Mouse (Mus musculus) MEL (cell line): Measurements from ENCODE around the gene Agmat. TPM values are rescaled to one million over a fixed set of nuclear protein-coding genes. Genes with fewer than 3 reads are reported as not detected.

Source experiments
- DNase-seq: peaks from one replicate; pipeline ENCODE4 v3.0.0; 2011; ENCODE audit warnings: low read depth, low spot score
- H3K27ac ChIP-seq: 2 replicates; pipeline ENCODE4 v1.5.1; 2012; ENCODE audit warnings: low read depth, mild to moderate bottlenecking, control low read depth, low read length, moderate library complexity; ENCODE audit not compliant: control insufficient read depth
- H3K27me3 ChIP-seq, 2 experiments: fragments of 150-350 bp in 1 of 2; sonication (generic) in 1 of 2; 2 replicates each; pipeline ENCODE4 v1.6.1; 2012; ENCODE audit warnings: low read length in 2 of 2, mild to moderate bottlenecking in 2 of 2, improper control_type of control experiment in 1 of 2, moderate library complexity in 1 of 2; ENCODE audit not compliant: insufficient read depth in 2 of 2, control insufficient read depth in 1 of 2
- H3K36me3 ChIP-seq, 2 experiments: 2 replicates each; pipeline ENCODE4 v1.6.1; 2012 to 2014; ENCODE audit warnings: low read length in 2 of 2, improper control_type of control experiment in 1 of 2, inconsistent platforms in 1 of 2, mild to moderate bottlenecking in 1 of 2; ENCODE audit not compliant: insufficient read depth in 2 of 2, control insufficient read depth in 1 of 2
- H3K4me1 ChIP-seq, 2 experiments: fragments of 150-350 bp in 1 of 2; sonication (generic) in 1 of 2; 2 replicates each; pipeline ENCODE4 v1.6.1; 2012; ENCODE audit warnings: low read length in 2 of 2, improper control_type of control experiment in 1 of 2, mild to moderate bottlenecking in 1 of 2; ENCODE audit not compliant: insufficient read depth in 2 of 2, control insufficient read depth in 1 of 2
- H3K4me3 ChIP-seq, 2 experiments: fragments of 150-350 bp in 1 of 2; sonication (generic) in 1 of 2; 2 replicates each; pipeline ENCODE4 v1.5.1; 2012; ENCODE audit warnings: low read depth in 2 of 2, low read length in 2 of 2, mild to moderate bottlenecking in 2 of 2, moderate library complexity in 2 of 2, control low read depth in 1 of 2, improper control_type of control experiment in 1 of 2; ENCODE audit not compliant: control insufficient read depth in 1 of 2, insufficient read depth in 1 of 2
- H3K79me2 ChIP-seq: 2 replicates; pipeline ENCODE4 v1.6.1; 2012; ENCODE audit warnings: mild to moderate bottlenecking, low read length, moderate library complexity; ENCODE audit not compliant: control insufficient read depth, poor library complexity, insufficient read depth
- H3K9ac ChIP-seq: 2 replicates; pipeline ENCODE4 v1.6.1; 2012; ENCODE audit warnings: low read depth, mild to moderate bottlenecking, control low read depth, low read length, moderate library complexity; ENCODE audit not compliant: control insufficient read depth, poor library complexity, severe bottlenecking
- H3K9me3 ChIP-seq: fragments of 150-350 bp; sonication (generic); replicated peaks from 2 replicates; pipeline ENCODE4 v1.6.1; 2012; ENCODE audit warnings: mild to moderate bottlenecking, low read length, improper control_type of control experiment, moderate library complexity; ENCODE audit not compliant: insufficient read depth
- CTCF ChIP-seq, 3 experiments: IDR thresholded peaks in 2 of 3; conservative IDR thresholded peaks in 1 of 3; 2 replicates each; pipeline ENCODE4 v1.5.1; 2011 to 2012; ENCODE audit warnings: low read length in 3 of 3, low read depth in 2 of 3, mild to moderate bottlenecking in 2 of 3, improper control_type of control experiment in 1 of 3, inconsistent platforms in 1 of 3, mixed read lengths in 1 of 3, moderate library complexity in 1 of 3; ENCODE audit not compliant: control insufficient read depth in 1 of 3, insufficient read depth in 1 of 3, poor library complexity in 1 of 3, severe bottlenecking in 1 of 3
- ELF1 ChIP-seq: IDR thresholded peaks from 2 replicates; pipeline ENCODE4 v1.6.1; 2014; ENCODE audit warnings: low read depth, mild to moderate bottlenecking, inconsistent platforms, low read length, improper control_type of control experiment, moderate library complexity
- HCFC1 ChIP-seq: IDR thresholded peaks from 2 replicates; pipeline ENCODE4 v1.6.1; 2012; ENCODE audit warnings: low read depth, mild to moderate bottlenecking, inconsistent platforms, low read length, improper control_type of control experiment, moderate library complexity
- JUND ChIP-seq: IDR thresholded peaks from 2 replicates; pipeline ENCODE4 v1.6.1; 2011; ENCODE audit warnings: low read depth, mild to moderate bottlenecking, improper control_type of control experiment, low read length
- MAX ChIP-seq: IDR thresholded peaks from 2 replicates; pipeline ENCODE4 v1.6.1; 2011; ENCODE audit warnings: low read length, improper control_type of control experiment
- MAZ ChIP-seq: IDR thresholded peaks from 2 replicates; pipeline ENCODE4 v1.6.1; 2012; ENCODE audit warnings: low read depth, mild to moderate bottlenecking, inconsistent platforms, low read length, improper control_type of control experiment
- MEF2A ChIP-seq: IDR thresholded peaks from 2 replicates; pipeline ENCODE4 v1.6.1; 2014; ENCODE audit warnings: low read depth, mild to moderate bottlenecking, inconsistent platforms, low read length, improper control_type of control experiment; ENCODE audit not compliant: poor library complexity, insufficient replicate concordance, severe bottlenecking; ENCODE audit errors: extremely low read depth
- MXI1 ChIP-seq: IDR thresholded peaks from 2 replicates; pipeline ENCODE4 v1.6.1; 2011; ENCODE audit warnings: mild to moderate bottlenecking, low read depth, low read length, improper control_type of control experiment
- MYB ChIP-seq: IDR thresholded peaks from 2 replicates; pipeline ENCODE4 v1.6.1; 2011; ENCODE audit warnings: mild to moderate bottlenecking, low read depth, low read length, improper control_type of control experiment
- MYC ChIP-seq: IDR thresholded peaks from 2 replicates; pipeline ENCODE4 v1.6.1; 2011; ENCODE audit warnings: low read depth, mild to moderate bottlenecking, low read length, improper control_type of control experiment, moderate library complexity
- NELFE ChIP-seq: IDR thresholded peaks from 2 replicates; pipeline ENCODE4 v1.6.1; 2011; ENCODE audit warnings: low read depth, low read length, improper control_type of control experiment
- NRF1 ChIP-seq: IDR thresholded peaks from 2 replicates; pipeline ENCODE4 v1.6.1; 2014; ENCODE audit warnings: low read depth, mild to moderate bottlenecking, inconsistent platforms, low read length, improper control_type of control experiment, moderate library complexity; ENCODE audit not compliant: poor library complexity, insufficient read depth, severe bottlenecking
- POLR2A ChIP-seq, 2 experiments: IDR thresholded peaks; 2 replicates each; pipeline ENCODE4 v1.6.1; 2011 to 2012; ENCODE audit warnings: low read length in 2 of 2, mild to moderate bottlenecking in 2 of 2, control low read depth in 1 of 2, improper control_type of control experiment in 1 of 2, low read depth in 1 of 2, moderate library complexity in 1 of 2; ENCODE audit not compliant: control insufficient read depth in 1 of 2, insufficient read depth in 1 of 2, poor library complexity in 1 of 2
- POLR2AphosphoS2 ChIP-seq: IDR thresholded peaks from 2 replicates; pipeline ENCODE4 v1.6.1; 2011; ENCODE audit warnings: low read length, improper control_type of control experiment
- POLR2AphosphoS5 ChIP-seq: IDR thresholded peaks from 2 replicates; pipeline ENCODE4 v1.6.1; 2012; ENCODE audit warnings: low read depth, borderline replicate concordance, mild to moderate bottlenecking, inconsistent platforms, low read length, moderate library complexity, mixed read lengths
- RAD21 ChIP-seq: IDR thresholded peaks from 2 replicates; pipeline ENCODE4 v1.6.1; 2011; ENCODE audit warnings: mild to moderate bottlenecking, low read depth, low read length, improper control_type of control experiment
- RCOR1 ChIP-seq: IDR thresholded peaks from 2 replicates; pipeline ENCODE4 v1.6.1; 2012; ENCODE audit warnings: low read depth, mild to moderate bottlenecking, inconsistent platforms, low read length, improper control_type of control experiment
- SIN3A ChIP-seq: IDR thresholded peaks from 2 replicates; pipeline ENCODE4 v1.6.1; 2012; ENCODE audit warnings: low read length, improper control_type of control experiment, inconsistent platforms
- SMC3 ChIP-seq: IDR thresholded peaks from 2 replicates; pipeline ENCODE4 v1.6.1; 2011; ENCODE audit warnings: low read depth, low read length, improper control_type of control experiment
- TAL1 ChIP-seq: IDR thresholded peaks from 2 replicates; pipeline ENCODE4 v1.6.1; 2012; ENCODE audit warnings: mild to moderate bottlenecking, inconsistent platforms, low read length, moderate library complexity, mixed read lengths
- TBP ChIP-seq: IDR thresholded peaks from 2 replicates; pipeline ENCODE4 v1.8.0; 2011; ENCODE audit warnings: low read depth, low read length, improper control_type of control experiment
- TCF12 ChIP-seq: IDR thresholded peaks from 2 replicates; pipeline ENCODE4 v1.6.1; 2014; ENCODE audit warnings: low read depth, mild to moderate bottlenecking, inconsistent platforms, low read length, improper control_type of control experiment, moderate library complexity
- UBTF ChIP-seq: IDR thresholded peaks from 2 replicates; pipeline ENCODE4 v1.6.1; 2012; ENCODE audit warnings: low read depth, mild to moderate bottlenecking, inconsistent platforms, low read length, improper control_type of control experiment, moderate library complexity, borderline replicate concordance; ENCODE audit not compliant: insufficient read depth
- USF1 ChIP-seq: IDR thresholded peaks from 2 replicates; pipeline ENCODE4 v1.6.1; 2014; ENCODE audit warnings: low read depth, mild to moderate bottlenecking, inconsistent platforms, low read length, improper control_type of control experiment, moderate library complexity
- ZMIZ1 ChIP-seq: IDR thresholded peaks from 2 replicates; pipeline ENCODE4 v1.6.1; 2012; ENCODE audit warnings: low read depth, mild to moderate bottlenecking, inconsistent platforms, low read length, improper control_type of control experiment, moderate library complexity
- polyA plus RNA-seq, 2 experiments: library from polyadenylated mRNA; stranded (reverse) in 1 of 2; unstranded in 1 of 2; fragments of >175 nt in 1 of 2; fragments of >200 nt in 1 of 2; gene quantifications; 2 replicates each; pipeline versions ENCODE4 v1.2.1 to v1.2.4; 2012; ENCODE audit warnings: low replicate concordance in 2 of 2, low read depth in 1 of 2; ENCODE audit not compliant: insufficient read length in 2 of 2, insufficient read depth in 1 of 2, missing spikeins in 1 of 2
- total RNA-seq: library from RNA; depleted of rRNA; stranded (reverse); fragments of 300-350 nt; gene quantifications from 2 replicates; pipeline ENCODE4 v1.2.3, GENCODE M21; 2012

Agmat gene
- total and polyA plus RNA-seq, 3 experiments, result 0.07 to 0.12 TPM; not detected in 1

GRCm38 (mm10) chr4:141721961-141722360 is 24.5 kb upstream of the Agmat start:
- Histone ChIP-seq H3K4me3 (peak overlapping the region; percentile 73 to 97), H3K79me2 (peaks cover 58% of the 10 kb centered on the region), H3K27me3 (no peaks in the 10 kb centered on the region), H3K9me3 (no peaks in the 10 kb centered on the region), H3K4me1 (peaks cover 10 to 31% of the 10 kb centered on the region in 2 experiments), H3K27ac (no peak overlapping the region), H3K9ac (peak overlapping the region; percentile 81), H3K36me3 (peaks cover 16 to 36% of the 10 kb centered on the region in 2 experiments)
- no peak for DNase-seq
- TF ChIP-seq RCOR1, result no peak
- no peak for TF ChIP-seq POLR2AphosphoS2

DNA sequence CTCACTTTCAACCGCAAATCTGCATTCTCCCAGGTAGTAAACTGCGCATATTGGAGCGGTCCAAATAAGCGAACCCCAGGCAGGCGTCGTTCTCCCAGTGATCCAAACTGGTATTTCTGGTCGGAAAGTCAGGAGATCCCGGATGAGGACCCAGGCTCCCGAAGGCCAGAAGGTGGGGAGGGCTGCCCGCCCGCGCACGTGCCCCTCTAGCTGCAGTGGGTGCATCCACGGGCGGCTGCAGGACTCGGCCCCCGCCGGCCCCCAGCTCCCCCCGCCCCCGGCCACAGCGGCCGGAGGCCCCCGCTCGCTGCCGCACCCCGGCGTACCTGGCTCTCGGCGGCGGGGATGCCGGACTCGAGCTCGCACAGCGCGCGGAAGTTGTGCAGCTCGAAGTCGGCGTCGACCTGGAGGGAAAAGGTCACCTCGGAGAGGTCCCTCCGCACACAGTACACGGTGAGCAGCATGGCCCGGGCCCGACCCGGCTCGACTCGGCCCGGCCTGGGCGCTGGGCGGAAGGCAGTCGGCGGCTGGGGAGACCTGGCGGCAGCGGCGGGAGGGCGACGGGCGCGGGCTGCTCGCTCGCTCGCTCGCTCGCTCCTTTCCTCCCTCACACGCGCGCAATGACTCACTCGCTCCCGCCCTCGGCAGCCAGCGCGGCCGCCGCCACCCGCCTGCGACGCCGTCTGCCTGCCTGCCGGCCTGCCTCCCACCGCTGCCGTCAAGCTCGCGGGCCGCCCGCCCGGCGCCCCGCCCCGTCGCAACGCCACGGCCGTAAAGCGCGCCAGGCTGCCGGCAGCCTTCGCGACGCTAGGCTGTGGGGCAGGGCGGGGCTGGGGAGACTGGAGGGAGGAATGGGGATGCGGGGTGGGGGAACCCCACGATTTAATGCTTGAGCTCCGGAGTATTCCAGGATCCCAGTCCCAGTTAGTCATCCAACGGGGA is 23.5 kb upstream of the Agmat start, which contains the start of gene Ddi2:
Ddi2 (minus strand) TSS at position 689 of the 942 bp plus-strand sequence.
- Histone ChIP-seq H3K36me3 (peaks cover 10 to 33% of the 10 kb centered on the region in 2 experiments), H3K9ac (peak within 1 kb of the TSS; percentile 81), H3K27ac (peak within 1 kb of the TSS; percentile 39), H3K4me1 (peaks cover 8 to 29% of the 10 kb centered on the region in 2 experiments), H3K9me3 (no peaks in the 10 kb centered on the region), H3K79me2 (peaks cover 49% of the 10 kb centered on the region), H3K27me3 (no peaks in the 10 kb centered on the region), H3K4me3 (peak within 1 kb of the TSS; percentile 73 to 97)
- DNase-seq, result peak; percentile 92
- TF ChIP-seq MYB, result 0 out of 2 replicates have a peak, but pooled peaks have one; percentile 29
- TF ChIP-seq RAD21, result no peak
- TF ChIP-seq MEF2A, result no peak
- TF ChIP-seq TCF12, result peak; percentile 64; the same call in 1 of the 2 replicates
- no peak for TF ChIP-seq TBP
- TF ChIP-seq POLR2AphosphoS5, result no peak
- TF ChIP-seq SMC3, result 0 out of 2 replicates have a peak, but pooled peaks have one; percentile 6
- TF ChIP-seq JUND, result no peak
- TF ChIP-seq ZMIZ1, result peak; percentile 89
- peak; percentile 86 for TF ChIP-seq POLR2AphosphoS2
- TF ChIP-seq NELFE, result peak; percentile 94
- peak; percentile 39; the same call in 1 of the 2 replicates for TF ChIP-seq ELF1
- TF ChIP-seq MAX, result 0 out of 2 replicates have a peak, but pooled peaks have one; percentile 14
- no peak; the same call in none of the 2 replicates for TF ChIP-seq MXI1
- peak; percentile 85 to 94 for TF ChIP-seq POLR2A (IDR thresholded peaks at IDR 0.05; ENCODE audit: control insufficient read depth in 1 of 2, insufficient read depth in 1 of 2, low read depth in 1 of 2, low read length in 2 of 2, poor library complexity in 1 of 2)
- no peak; the same call in none of the 2 replicates for TF ChIP-seq SIN3A
- 0 out of 2 replicates have a peak, but pooled peaks have one; percentile 5 for TF ChIP-seq USF1
- no peak for TF ChIP-seq TAL1
- TF ChIP-seq MAZ, result peak; percentile 94
- 0 out of 2 replicates have a peak, but pooled peaks have one; percentile 34 for TF ChIP-seq MYC
- TF ChIP-seq HCFC1, result peak; percentile 84
- 0 out of 2 replicates have a peak, but pooled peaks have one; percentile 17 for TF ChIP-seq NRF1
- 0 out of 6 replicates have a peak, but pooled peaks of 1 of the 3 experiments have one; percentile 2 for TF ChIP-seq CTCF (IDR thresholded peaks at IDR 0.05 in 2 of 3, conservative IDR thresholded peaks at IDR 0.05 in 1 of 3; ENCODE audit: control insufficient read depth in 1 of 3, insufficient read depth in 1 of 3, low read depth in 2 of 3, low read length in 3 of 3, poor library complexity in 1 of 3, severe bottlenecking in 1 of 3)
- TF ChIP-seq UBTF, result no peak
